Mouse (Mus musculus): ENCODE data around the gene Apbb2.

Gene Apbb2

DNA sequence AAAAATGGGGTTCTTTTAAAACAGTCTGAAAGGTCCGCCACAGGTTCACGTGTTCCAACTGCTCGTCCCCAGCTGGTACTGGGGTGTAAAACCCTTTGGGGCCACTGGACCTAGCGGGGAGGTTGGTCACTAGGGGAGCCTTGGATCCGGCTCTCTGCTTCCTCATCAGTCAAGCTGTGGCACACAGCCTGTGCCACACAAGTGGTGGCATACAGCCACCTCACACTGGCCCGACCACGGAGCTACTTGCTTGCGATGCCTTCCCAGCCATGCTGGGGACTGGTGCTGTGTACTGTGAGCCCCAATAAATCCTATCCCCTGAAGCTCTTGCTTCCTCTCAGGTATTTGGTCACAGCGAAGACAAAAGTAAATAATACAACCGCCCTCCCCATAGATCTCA lies 142.3 kb downstream of the Apbb2 start:
- no peak for DNase-seq (ENCODE audit: low read depth, low spot score)

GRCm38 (mm10) chr5:66475824-66476223 lies 142.8 kb downstream of the Apbb2 start:
- DNase-seq (ENCODE audit: low read depth, low spot score), result no peak

- DNase-seq (ENCODE audit: low read depth, low spot score), result no peak
These were observed 144.4 kb downstream of the Apbb2 start for GRCm38 (mm10) chr5:66474153-66474552.

DNA sequence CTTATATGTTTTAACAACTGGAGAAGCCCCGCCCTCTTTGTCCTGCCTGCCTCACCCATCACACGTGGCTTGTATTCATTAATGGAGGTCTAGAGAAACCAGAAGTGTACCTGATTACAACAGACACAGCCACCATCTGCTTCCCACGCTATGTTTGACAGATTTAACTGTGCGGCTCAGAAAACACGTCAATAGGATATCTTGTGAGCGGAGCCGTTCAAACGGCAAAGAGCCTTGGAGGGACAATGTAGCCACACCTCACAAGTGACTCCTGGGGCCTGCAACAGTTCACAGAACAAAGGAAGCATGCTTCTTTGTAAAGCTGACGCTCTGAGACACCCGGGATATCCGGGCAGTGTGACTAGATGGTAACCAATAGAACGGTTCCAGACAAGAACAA lies 145.0 kb downstream of the Apbb2 start:
- no peak for DNase-seq (ENCODE audit: low read depth, low spot score)

DNA sequence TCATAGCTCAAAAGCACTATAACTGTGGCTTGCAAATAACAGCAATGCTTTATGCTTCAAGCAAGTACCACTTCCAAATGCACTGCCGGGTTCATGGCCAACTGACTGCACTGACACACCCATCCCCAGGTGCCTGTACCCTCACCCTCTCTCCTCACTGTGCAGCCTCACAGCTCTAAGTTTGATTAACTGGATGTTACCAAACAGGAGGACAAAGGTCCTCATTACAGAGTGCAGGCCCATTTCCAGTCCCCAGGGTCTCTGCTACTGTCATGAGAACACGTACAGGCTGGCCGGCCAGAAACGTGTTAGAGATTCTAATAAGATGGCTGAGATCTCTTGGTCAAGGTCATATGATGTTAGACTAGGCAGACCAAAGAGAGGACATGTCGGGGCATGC lies 147.7 kb downstream of the Apbb2 start:
- DNase-seq (ENCODE audit: low read depth, low spot score), result no peak

DNA sequence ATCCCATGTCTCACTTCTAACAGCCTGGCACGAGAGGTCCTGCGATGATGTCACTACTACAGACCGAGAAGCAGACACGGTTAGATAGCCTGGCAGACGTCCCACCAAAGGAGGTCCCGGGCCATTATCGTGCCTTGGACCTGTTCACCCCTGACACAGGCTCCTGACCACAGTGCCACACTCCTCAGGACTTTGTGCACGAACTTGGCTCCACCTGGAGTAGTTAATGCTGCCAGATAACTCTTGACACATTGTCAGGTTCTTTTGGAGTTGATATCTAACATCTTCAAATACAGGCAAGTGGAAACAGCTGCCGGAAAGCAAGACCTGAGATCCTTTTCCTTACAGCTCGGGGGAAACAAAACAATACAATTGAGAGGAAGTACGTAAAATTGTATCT lies 148.9 kb downstream of the Apbb2 start:
- no peak for DNase-seq (ENCODE audit: low read depth, low spot score)

- DNase-seq (ENCODE audit: low read depth, low spot score), result peak; percentile 55
These were observed 150.1 kb downstream of the Apbb2 start for GRCm38 (mm10) chr5:66468331-66469001.

GRCm38 (mm10) chr5:66462665-66463064 lies 155.9 kb downstream of the Apbb2 start:
- no peak for DNase-seq (ENCODE audit: low read depth, low spot score)

DNA sequence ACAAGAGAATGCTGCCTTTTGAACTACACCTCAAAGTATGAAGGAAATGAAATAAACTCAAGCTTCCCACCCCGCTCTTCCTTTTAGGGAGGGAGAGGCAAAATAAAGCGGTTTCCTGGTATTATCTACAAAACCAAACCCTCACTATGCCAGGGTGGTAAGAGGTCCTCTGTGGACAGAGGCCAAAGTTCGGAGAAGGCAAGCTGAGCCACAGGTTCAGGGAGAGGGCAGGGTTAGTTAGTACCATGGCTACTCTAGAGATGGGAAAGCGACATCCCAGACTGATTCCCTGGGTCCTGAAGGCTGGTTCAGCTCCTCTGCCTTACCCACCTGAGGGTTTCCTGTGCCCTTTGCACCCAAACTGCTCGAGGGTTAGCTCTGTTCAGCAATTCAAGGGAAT lies 159.7 kb downstream of the Apbb2 start:
- no peak for DNase-seq (ENCODE audit: low read depth, low spot score)

DNA sequence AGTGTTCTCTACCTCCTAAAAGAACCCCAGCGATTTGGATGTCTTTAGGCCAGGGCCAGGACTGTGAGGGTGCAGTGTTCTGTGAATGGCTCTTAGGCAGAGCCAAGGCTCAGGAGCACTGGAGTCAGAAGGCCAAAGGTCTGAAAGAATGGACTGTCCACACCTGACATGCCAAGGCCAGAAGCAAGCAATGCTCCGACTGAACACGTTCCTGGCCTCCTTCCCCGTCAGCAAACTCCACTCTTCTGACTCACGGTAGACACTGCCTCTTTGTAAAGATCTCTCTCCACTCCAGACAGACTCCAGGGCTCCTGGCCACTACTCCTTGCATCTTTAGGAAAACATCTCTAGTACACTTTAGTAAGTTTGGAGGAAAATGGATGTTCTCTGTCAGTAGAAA lies 163.3 kb downstream of the Apbb2 start:
- DNase-seq (ENCODE audit: low read depth, low spot score), result no peak

DNA sequence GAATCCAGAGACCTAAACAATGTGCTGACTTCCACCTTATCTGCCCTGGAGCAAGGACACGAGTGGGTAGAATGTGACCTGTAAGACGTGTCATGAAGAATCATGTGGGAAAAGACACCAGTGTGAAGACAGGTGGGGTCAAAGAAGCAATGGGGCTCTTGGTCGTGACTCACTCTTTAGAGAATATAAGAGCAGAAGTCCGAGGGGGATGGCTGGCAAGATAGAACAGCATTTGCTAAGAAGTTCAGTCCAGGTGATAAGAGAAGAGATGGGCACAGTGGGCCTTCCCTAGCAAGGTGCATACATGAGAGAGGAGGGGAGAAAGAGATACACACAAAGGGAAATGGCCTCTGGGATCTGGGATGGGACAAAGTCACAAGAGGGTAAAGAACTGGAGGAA lies 163.8 kb downstream of the Apbb2 start:
- DNase-seq (ENCODE audit: low read depth, low spot score), result no peak

GRCm38 (mm10) chr5:66453106-66453505 lies 165.5 kb downstream of the Apbb2 start:
- DNase-seq (ENCODE audit: low read depth, low spot score), result no peak

DNA sequence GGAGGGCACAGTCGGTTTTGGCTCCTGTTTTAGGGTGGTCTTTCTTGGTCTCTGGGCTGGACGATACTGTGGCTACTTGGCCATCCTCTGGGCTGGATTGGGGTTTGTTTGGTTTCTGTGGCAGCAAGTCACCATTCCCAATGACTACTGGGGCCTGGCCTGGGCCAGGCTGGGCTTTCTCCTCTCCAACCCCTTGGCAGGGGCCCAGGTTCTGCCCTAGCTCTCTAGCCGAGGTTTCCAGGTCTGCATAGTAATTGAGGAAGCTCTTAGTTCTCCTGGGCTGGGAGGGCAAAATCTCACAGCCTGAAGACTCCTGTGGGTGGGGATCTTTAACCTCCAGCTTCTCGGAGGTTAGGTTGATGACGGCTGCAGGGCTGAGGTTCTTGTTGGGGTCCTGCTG lies 167.0 kb downstream of the Apbb2 start:
- DNase-seq (ENCODE audit: low read depth, low spot score), result no peak

DNA sequence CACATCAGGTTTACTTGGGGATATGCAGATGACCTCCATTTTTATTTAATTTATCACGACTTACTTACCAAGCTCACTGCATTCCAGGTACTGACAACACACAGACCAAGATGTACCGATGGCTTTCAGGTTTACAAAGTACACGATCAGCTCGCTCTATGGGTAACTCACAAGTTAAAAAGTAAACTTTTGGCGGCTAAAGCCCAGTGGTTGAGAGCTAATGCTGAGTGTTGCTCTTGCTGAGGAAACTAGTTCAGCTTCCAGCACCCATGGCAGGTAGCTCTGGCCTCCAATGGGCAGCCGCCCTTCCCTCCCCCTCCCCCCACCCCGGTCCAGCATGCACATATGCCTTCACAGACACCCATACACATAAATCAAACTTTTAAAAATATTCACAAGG lies 173.1 kb downstream of the Apbb2 start:
- no peak for DNase-seq (ENCODE audit: low read depth, low spot score)

- DNase-seq (ENCODE audit: low read depth, low spot score), result no peak
These were observed 176.3 kb downstream of the Apbb2 start for GRCm38 (mm10) chr5:66442260-66442659.

DNA sequence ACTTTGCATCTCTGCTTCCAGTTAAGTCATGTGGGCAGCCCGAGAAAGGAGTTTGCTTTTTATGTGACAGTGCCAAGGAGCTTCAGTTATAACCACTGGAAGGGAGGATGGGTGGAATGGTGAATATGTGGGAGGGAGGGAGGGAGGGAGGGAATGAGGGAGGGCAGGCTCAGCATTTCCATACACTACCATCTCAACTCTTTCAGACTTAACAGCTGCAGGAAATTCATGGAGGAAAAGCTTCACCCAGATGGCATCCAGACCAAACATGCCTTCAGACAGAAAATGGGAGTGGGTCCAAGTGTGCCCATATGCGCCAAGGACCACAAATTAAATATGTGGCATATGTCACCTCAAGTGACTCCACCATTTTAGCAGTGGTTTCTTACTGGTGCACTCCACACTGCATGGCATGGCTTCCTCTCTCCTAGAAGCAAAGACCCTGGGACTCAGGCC lies 181.8 kb downstream of the Apbb2 start:
- DNase-seq (ENCODE audit: low read depth, low spot score), result peak; percentile 14

- no peak for DNase-seq (ENCODE audit: low read depth, low spot score)
These were observed 183.4 kb downstream of the Apbb2 start for GRCm38 (mm10) chr5:66435158-66435557.

DNA sequence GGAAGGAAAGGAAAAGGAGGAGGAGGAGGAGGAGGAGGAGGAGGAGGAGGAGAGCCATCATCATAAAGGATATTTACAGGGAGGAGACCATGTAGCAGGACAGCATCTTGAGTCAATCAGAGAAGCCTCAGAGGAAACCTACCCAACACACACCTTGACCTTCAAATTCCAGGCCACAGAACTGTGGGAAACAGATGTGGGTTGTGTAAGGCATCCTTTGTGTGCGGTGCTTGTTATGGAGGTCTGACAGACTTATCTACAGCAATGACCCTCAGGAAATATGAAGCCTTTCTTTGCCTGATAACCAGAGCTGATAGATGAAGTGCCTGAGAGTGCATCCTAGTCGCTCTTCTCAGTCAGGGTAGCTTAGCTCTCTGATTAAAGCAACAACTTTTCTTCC lies 189.5 kb downstream of the Apbb2 start:
- DNase-seq (ENCODE audit: low read depth, low spot score), result no peak

- no peak for DNase-seq (ENCODE audit: low read depth, low spot score)
These were observed 190.5 kb downstream of the Apbb2 start for GRCm38 (mm10) chr5:66428071-66428470.

DNA sequence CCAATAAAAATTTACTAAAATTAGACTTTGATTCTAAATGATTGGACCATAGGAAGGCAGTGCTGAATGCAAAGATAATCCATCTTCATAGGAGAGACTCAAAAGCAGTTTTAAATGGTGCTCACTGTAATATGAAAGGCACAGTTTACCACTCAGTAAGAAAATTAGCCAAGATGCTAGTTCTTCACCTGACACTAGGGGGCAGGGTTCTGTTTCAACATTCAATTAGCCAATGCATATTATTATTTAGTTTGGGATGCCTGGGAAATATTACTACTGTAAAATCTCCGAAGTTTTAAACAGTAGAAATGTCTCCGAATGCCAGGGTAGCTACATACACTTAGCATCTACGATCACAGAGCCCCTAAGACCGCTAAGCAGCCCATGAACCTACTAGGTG lies 194.7 kb downstream of the Apbb2 start:
- peak; percentile 59 for DNase-seq (ENCODE audit: low read depth, low spot score)

- DNase-seq (ENCODE audit: low read depth, low spot score), result peak; percentile 61
These were observed 195.1 kb downstream of the Apbb2 start for GRCm38 (mm10) chr5:66423466-66423865.

- no peak for DNase-seq (ENCODE audit: low read depth, low spot score)
These were observed 196.6 kb downstream of the Apbb2 start for GRCm38 (mm10) chr5:66421954-66422353.

GRCm38 (mm10) chr5:66421230-66421629 lies 197.4 kb downstream of the Apbb2 start:
- DNase-seq (ENCODE audit: low read depth, low spot score), result no peak

DNA sequence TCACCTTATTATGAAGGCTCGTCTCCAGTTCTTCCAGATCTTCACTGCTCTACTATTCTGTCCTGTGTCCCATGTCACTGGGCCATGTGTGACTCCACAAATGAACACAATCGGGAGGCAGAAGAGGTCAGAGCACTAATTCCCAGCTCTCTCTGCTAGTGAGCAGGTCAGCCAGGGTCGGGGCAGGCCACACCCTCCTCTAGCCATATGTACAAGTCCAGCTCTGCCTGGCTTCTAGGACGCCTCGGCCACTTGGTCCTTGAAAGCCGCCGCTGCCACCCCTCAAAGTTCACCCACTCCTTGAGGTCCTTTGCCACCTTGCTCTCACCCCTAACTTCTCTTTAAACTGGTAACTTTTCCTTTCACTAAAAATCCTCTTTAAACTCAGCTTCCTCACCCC lies 198.6 kb downstream of the Apbb2 start:
- DNase-seq (ENCODE audit: low read depth, low spot score), result no peak

All from 3T3-L1 (cell line).